Mouse (Mus musculus): Measurements from ENCODE around the gene Srf.
A peak's percentile ranks its signal among the peaks of the same experiment; 100 is the strongest.
"Not testable (repeated sequence)": the region's sequence is repeated elsewhere in the genome, so short reads cannot be mapped to it uniquely, and the experiment has no call there.

The Srf gene

DNA sequence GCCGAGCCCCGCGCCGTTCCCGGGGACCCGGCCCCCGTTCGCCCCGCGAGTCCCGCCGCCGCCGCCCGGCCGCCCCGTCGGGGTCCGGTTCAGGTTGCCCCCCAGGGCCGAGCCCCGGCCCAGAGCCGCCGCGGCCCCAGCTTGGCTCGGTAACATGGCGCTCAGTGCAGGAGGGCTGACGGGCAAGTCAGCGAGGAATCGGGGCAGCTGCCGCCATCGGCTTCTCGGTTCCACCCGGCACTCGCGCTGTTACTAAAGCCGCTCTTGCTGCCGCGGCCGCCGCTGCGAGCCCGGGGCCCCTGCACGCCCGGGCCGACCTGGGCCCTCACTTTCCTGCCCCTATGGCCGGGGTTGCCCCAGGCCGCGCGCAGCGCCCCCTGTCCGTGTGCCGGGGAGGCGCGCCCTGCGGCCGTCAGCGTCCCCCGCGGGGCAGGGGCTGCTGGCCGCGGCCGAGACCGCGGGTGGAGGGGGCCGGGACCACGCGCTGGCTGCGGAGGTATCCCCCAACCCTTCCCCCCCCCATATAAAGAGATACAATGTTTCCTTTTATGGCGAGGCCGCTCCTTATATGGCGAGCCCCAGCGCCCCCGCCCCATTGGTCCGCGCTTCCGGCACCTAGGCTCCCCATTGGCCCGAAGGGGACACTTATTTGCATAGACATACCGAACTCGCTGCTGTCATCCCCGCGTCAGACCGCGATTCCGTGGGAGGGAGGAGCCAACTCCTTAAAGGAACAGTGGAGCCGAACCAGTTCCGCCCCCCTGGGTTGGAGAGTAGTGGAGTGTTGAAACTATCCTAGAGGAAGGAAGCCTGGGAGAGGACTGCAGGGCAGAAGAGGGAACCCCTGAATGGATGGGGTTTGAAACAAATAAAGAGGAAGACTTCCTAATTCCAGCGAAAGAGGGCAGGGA, at the start of gene Srf:
Gene Srf (minus strand): TSS at position 503 of the 911 bp plus-strand sequence.
- DNase-seq = peak; percentile 96 to 98

GRCm38 (mm10) chr17:46605126-46605525, 49.2 kb upstream of the Srf start:
- no peak for DNase-seq

GRCm38 (mm10) chr17:46603229-46603628, 47.3 kb upstream of the Srf start:
- DNase-seq = no peak

DNA sequence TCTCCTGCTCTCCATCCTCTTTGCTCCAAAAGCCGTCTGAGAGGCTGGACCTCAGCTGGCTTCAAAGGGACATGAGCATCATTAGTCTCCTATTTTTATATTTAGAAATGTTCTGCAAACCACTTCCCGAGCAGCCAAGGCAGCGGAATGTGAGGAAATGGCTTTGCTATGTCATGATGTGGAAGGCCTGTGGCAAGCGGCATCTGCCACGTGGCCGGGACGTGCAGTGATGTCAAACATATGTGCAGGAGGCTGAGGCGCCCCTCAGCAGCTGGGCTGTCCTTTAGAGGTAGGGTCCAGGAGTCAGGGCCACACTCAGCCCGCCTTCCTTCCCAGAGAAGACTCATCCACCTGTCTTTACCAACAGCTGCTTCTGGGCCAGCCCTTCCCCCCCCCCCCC, 46.2 kb upstream of the Srf start:
- peak; percentile 23 to 57 for DNase-seq

DNA sequence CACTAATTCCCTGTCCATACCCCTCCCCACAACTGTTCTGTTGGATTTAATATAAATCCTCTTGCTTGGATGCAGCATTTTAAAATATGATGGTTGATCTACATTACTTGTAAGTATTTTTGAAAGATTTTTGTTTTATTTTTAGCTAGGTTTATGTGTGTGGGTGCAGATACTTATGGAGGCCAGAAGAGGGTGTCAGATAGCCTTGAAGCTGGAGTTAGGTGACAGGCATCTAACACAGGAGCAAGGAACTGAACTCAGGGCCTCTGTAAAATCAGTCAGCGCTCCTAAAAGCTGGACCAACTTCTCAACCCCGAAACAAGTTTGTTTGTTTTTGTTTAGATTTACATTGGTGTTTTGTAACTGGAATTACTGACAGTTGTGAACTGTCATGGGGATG, 44.6 kb upstream of the Srf start:
- DNase-seq = no peak

GRCm38 (mm10) chr17:46598963-46599362, 43.0 kb upstream of the Srf start:
- no peak for DNase-seq

DNA sequence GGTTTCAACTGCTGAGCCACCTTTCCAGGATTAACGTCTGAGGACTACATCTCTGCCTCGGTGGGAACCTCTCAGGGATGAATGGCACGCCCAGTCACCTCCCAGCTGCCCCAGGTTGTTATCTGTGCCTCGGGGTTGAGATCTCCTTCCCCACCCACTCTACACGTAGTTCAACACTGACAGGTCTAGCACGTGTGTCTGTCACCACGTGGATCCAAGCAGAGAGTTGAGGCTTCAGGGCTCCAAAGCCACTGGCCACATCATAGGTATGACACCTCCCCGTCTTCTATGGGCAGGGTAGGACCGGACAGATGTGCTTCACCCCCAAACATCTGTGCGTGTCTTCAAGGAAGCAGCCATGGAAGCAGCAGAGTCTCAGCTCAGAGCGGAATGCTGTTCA, 42.0 kb upstream of the Srf start:
- DNase-seq = no peak

GRCm38 (mm10) chr17:46595336-46595735, 39.4 kb upstream of the Srf start:
- no peak for DNase-seq

GRCm38 (mm10) chr17:46594606-46595005, 38.6 kb upstream of the Srf start:
- peak in 1 of 2 experiments; percentile 23 for DNase-seq

DNA sequence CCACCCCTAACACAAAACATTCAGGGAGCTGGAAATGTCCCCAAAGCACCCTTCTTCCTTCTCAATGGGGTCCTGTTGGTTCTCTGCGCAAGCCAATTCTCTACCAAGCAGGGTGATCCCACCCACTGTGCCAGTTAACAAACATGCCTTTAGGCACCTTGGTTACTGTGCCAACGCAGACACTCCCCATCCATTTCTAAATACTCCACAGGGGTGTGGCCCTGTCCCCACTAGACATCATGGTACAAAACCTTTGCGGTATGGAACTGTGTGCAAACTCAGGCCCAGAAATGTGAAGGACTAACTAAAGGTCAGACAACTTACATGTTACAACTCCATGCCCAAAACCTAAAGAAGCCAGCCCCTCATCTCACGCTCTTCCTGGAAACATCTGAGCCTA, 37.1 kb upstream of the Srf start:
- DNase-seq = no peak

DNA sequence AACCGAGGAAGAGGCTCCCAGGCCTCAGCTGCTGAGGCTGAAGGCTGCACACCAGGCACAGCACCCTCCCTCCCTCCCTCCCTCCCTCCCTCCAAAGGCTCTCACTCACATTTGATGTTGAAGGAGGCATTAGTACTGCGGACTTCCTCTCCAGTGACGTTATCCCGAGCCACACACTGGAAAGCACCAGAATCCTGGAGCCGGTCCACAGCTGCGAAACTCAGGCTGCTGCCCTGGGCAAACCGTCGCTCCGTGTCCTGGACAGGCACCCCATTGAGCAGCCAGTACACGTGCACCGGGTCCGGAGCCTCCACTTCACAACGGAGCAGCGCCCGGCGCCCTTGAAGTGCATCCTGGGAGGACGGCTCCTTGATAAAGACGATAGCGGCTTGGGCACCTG, 35.4 kb upstream of the Srf start:
- no peak for DNase-seq

GRCm38 (mm10) chr17:46590439-46590838, 34.5 kb upstream of the Srf start:
- DNase-seq = no peak

DNA sequence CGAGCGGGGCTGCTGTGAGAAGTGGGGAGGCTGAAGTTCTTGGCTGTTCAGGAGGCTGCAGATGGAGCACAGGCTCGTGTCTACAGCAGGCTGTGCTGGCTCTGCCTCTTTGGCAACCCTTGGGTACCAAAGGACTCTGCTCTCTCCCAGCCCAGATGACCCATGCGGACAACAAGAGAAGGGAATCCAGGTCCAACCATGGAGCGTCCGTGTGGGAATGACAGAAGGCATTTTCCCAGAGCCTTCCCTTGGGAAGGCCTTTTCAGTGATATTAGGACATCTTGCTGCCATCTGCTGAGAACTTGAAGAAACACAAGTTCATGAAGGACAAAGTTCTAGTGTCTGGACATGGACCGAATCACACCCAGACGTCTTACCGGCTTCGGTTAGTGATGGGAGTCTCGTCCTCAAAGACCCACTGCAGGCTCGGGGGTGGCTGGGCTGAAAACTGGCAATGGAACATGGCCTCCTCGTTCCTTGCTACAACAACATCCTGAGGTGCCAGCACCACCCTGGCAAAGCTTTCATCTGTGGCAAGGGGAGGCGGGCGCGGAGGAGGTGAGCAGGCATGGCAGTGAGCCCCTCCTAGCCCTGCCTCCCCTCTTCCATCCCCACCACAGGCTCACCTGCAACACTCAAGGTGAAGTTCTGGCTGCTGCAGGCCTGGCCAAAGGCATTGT, 33.8 kb upstream of the Srf start:
- peak; percentile 21 to 62 for DNase-seq

DNA sequence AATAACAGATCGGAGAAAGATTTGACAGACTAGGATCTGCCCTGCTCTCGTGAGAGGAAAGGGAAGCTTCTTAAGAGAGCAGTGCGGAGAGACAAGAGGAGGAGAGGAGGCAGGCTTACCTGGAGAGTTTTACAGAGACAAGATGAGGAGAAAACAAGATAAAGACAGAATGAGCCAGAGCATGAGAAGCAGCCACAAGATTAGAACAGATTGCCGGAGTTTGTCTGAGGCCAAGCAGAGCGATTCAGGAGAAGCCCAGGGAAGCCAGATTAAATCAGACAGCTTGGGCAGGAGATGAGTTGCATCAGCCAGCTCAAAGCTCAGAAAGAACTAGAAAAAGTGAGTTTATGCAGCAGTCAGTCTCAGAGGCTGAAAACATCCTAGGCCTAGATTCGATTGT, 32.9 kb upstream of the Srf start:
- no peak for DNase-seq

- no peak for DNase-seq
These were observed 32.2 kb upstream of the Srf start for GRCm38 (mm10) chr17:46588173-46588572.

DNA sequence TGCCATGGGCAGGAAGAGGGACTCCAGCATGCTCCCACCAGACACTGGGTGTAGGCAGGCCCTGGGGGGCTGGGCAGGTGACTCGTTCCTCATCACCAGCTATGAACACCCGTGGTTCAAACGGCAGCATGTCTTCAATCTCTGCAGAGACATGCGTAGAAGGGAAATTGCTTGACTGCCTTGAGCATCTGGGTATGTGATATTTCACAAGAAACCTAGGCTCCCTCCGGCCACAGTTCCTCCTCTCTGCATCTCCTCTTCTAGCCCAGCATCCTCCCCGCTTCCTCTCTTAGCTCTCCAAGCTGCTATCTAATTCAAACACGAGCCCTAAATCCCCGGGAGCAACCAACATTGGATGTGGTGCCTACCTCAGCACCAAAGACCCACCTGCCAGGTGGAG, 30.4 kb upstream of the Srf start:
- DNase-seq = no peak

GRCm38 (mm10) chr17:46578650-46579049, 22.7 kb upstream of the Srf start:
- DNase-seq = no peak

DNA sequence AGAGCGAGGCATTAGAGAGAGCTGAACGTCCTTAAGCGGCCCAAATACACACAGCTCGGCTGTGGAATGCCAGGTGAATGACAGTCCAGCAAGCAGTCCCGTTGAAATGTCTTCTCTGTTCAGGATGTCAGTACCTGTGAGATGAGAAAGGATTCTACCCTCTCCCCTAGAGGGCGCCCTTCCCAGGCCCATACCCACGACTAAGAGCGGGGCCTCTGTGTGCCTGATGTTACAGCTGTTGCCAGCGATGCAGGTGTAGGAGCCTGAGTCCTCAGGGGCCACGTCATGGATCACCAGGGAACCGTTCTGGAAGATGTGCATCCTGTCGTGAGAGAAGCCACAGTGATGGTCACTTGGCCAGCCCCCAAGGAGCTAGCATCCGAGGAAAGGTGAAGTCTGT, 20.1 kb upstream of the Srf start:
- DNase-seq = peak in 1 of 2 experiments; percentile 37

GRCm38 (mm10) chr17:46574535-46574934, 18.6 kb upstream of the Srf start:
- DNase-seq = no peak

DNA sequence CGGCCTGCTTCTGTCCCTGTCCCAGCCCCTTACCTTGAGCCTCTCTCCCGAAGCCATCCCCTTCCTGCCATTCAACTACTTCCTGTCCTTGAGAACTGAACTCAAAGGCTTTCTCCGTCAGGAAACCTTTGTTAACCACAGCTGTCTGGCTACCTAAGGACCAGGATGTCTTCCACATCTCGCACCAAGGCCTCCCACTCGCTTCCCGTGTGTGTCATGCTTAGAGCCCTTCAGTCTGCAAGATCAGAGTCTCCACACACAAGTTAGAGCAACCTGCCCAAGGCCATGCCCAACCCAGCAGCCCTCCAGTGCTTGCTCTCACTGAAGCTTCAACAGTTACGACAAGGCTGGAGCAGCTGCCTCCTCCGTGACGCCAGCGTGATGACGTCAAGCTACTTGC, 15.0 kb upstream of the Srf start:
- DNase-seq = no peak

DNA sequence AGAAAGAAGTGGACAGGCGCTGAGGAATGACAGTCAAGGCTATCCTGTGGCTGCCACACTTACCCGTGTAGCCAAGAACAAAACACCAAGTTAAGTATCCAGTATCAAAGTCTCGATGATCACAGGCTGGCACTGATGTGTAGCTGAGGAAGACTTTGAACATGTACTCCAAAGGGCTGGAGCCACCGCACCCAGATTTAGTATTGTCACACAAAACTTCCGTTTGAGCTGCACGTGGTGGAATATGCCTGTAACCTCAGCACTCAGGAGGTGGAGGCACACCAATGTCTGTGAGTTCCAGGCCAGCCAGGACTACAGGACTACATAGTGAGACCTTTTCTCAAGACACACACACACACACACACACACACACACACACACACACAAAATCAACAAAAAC, 3.2 kb upstream of the Srf start:
- DNase-seq = no peak

- DNase-seq = no peak
These were observed 2.2 kb upstream of the Srf start for GRCm38 (mm10) chr17:46558151-46558550.

GRCm38 (mm10) chr17:46557321-46557720, 1.3 kb upstream of the Srf start:
- DNase-seq = not testable (repeated sequence)

GRCm38 (mm10) chr17:46556584-46556945, 590 bp upstream of the Srf start:
- DNase-seq = peak; percentile 49 to 60

Measured in kidney, postnatal 25 days (tissue).